Mouse (Mus musculus) limb, embryonic 11.5 days (tissue): ENCODE data around the gene Anapc7. TPM values are rescaled to one million over a fixed set of nuclear protein-coding genes. Genes with fewer than 3 reads are reported as not detected.
"Not testable (repeated sequence)": the region's sequence is repeated elsewhere in the genome, so short reads cannot be mapped to it uniquely, and the experiment has no call there.

ENCODE experiments used
- ATAC-seq: fragments of 200-750 bp; cut with Nextera tagmentation; 2 replicates; pipeline ENCODE4 v1.8.0; 2017; ENCODE audit warnings: low read depth; ENCODE audit not compliant: insufficient number of reproducible peaks, low FRiP score, low TSS enrichment
- DNase-seq: peaks from one replicate; pipeline ENCODE4 v3.0.0-alpha.2; 2015; ENCODE audit warnings: low spot score
- H3K27ac ChIP-seq: fragments of 300-500 bp; sonication (generic); replicated peaks from 2 replicates; pipeline ENCODE4 v1.5.1; 2014; ENCODE audit warnings: low read depth, mild to moderate bottlenecking, low read length
- H3K27me3 ChIP-seq: fragments of 300-500 bp; sonication (generic); 2 replicates; pipeline ENCODE4 v1.6.1; 2014; ENCODE audit warnings: mild to moderate bottlenecking, low read length, mixed read lengths; ENCODE audit not compliant: control insufficient read depth, insufficient read depth
- H3K36me3 ChIP-seq: fragments of 300-500 bp; sonication (generic); 2 replicates; pipeline ENCODE4 v1.6.1; 2014; ENCODE audit warnings: mild to moderate bottlenecking, low read length, moderate library complexity, mixed read lengths; ENCODE audit not compliant: control insufficient read depth, insufficient read depth
- H3K4me1 ChIP-seq: fragments of 300-500 bp; sonication (generic); 2 replicates; pipeline ENCODE4 v1.6.1; 2014; ENCODE audit warnings: low read length, mixed read lengths; ENCODE audit not compliant: control insufficient read depth, insufficient read depth
- H3K4me2 ChIP-seq: fragments of 300-500 bp; sonication (generic); 2 replicates; pipeline ENCODE4 v1.6.1; 2014; ENCODE audit warnings: low read depth, mild to moderate bottlenecking, moderate library complexity; ENCODE audit not compliant: severe bottlenecking
- H3K4me3 ChIP-seq: fragments of 300-500 bp; sonication (generic); 2 replicates; pipeline ENCODE4 v1.5.1; 2014; ENCODE audit warnings: low read depth, low read length
- H3K9ac ChIP-seq: fragments of 300-500 bp; sonication (generic); 2 replicates; pipeline ENCODE4 v1.6.1; 2014; ENCODE audit warnings: mild to moderate bottlenecking, low read length
- H3K9me3 ChIP-seq: fragments of 300-500 bp; sonication (generic); 2 replicates; pipeline ENCODE4 v1.6.1; 2016; ENCODE audit warnings: low read length; ENCODE audit not compliant: control insufficient read depth
- WGBS: fragments of 180-500 bp; shearing (Covaris S2); extraction: QIAGEN DNeasy Blood & Tissue Kit; methylation state at CpG from one replicate; pipeline ENCODE4 v1.1.7; 2014; 5-methylcytosine and 5-hydroxymethylcytosine counted together
- polyA plus RNA-seq: library from polyadenylated mRNA; unstranded; fragments of >200 nt; fragmentation: Nextera tagmentation; extraction: Ambion mirVana; gene quantifications from 2 replicates; pipeline ENCODE4 v1.2.1, GENCODE M21; 2014

Anapc7 gene
- polyA plus RNA-seq, 1 experiment from 2014 or later = 33.9 TPM

GRCm38 (mm10) chr5:122482733-122483391, 61.4 kb downstream of the Anapc7 start:
- Histone ChIP-seq H3K9me3 (no peaks in the 10 kb centered on the region), H3K4me1 (no peaks in the 10 kb centered on the region), H3K27me3 (no peaks in the 10 kb centered on the region), H3K4me3 (no peak overlapping the region), H3K36me3 (peaks cover 12% of the 10 kb centered on the region; the same call in 1 of the 2 replicates), H3K4me2 (no peak overlapping the region), H3K9ac (no peak overlapping the region), H3K27ac (no peak overlapping the region)
- DNase-seq = no peak
- 85% methylated on average over 6 of the region's 6 CpGs for WGBS
- no peak for ATAC-seq

- H3K4me2 ChIP-seq, H3K9me3 ChIP-seq, H3K4me1 ChIP-seq, H3K9ac ChIP-seq, H3K27me3 ChIP-seq, DNase-seq, H3K27ac ChIP-seq, ATAC-seq, H3K4me3 ChIP-seq: not testable (repeated sequence)
- 82% methylated on average over 5 of the region's 5 CpGs for WGBS
- peaks cover 21% of the 10 kb centered on the region; the same call in 1 of the 2 replicates for H3K36me3 ChIP-seq
These were observed 64.8 kb downstream of the Anapc7 start for GRCm38 (mm10) chr5:122486243-122486642.

GRCm38 (mm10) chr5:122487825-122488224, 66.3 kb downstream of the Anapc7 start:
- no peak for ATAC-seq
- 94% methylated on average over 6 of the region's 6 CpGs for WGBS

GRCm38 (mm10) chr5:122490148-122490547, 68.7 kb downstream of the Anapc7 start:
- Histone ChIP-seq H3K9ac (no peak overlapping the region), H3K27ac (no peak overlapping the region), H3K4me3 (no peak overlapping the region), H3K4me1 (no peaks in the 10 kb centered on the region), H3K27me3 (no peaks in the 10 kb centered on the region), H3K4me2 (no peak overlapping the region), H3K9me3 (no peaks in the 10 kb centered on the region), H3K36me3 (peaks cover 11% of the 10 kb centered on the region; the same call in 1 of the 2 replicates)
- WGBS = 97% methylated on average over 2 of the region's 2 CpGs
- DNase-seq (no peak), ATAC-seq (no peak)

More at GRCm38 (mm10) chr5:122487825-122488224, 66.3 kb downstream of the Anapc7 start:
- Histone ChIP-seq H3K27me3 (no peaks in the 10 kb centered on the region), H3K9ac (no peak overlapping the region), H3K27ac (no peak overlapping the region), H3K4me2 (no peak overlapping the region), H3K9me3 (no peaks in the 10 kb centered on the region), H3K36me3 (peaks cover 20% of the 10 kb centered on the region; the same call in 1 of the 2 replicates), H3K4me3 (no peak overlapping the region), H3K4me1 (no peaks in the 10 kb centered on the region)
- no peak for DNase-seq

- no peak overlapping the region for H3K27ac ChIP-seq
- no peaks in the 10 kb centered on the region for H3K27me3 ChIP-seq
- H3K36me3 ChIP-seq = peaks cover 10% of the 10 kb centered on the region; the same call in 1 of the 2 replicates
- no peak overlapping the region for H3K4me3 ChIP-seq
- H3K9ac ChIP-seq = no peak overlapping the region
- no peak overlapping the region for H3K4me2 ChIP-seq
- no peaks in the 10 kb centered on the region for H3K4me1 ChIP-seq
- 90% methylated on average over 10 of the region's 10 CpGs for WGBS
- ATAC-seq (no peak), DNase-seq (no peak)
- H3K9me3 ChIP-seq = no peaks in the 10 kb centered on the region
These were observed 69.9 kb downstream of the Anapc7 start for GRCm38 (mm10) chr5:122491385-122491784.

- no peaks in the 10 kb centered on the region for H3K4me1 ChIP-seq
- H3K9ac ChIP-seq = no peak overlapping the region
- H3K4me2 ChIP-seq = no peak overlapping the region
- no peak overlapping the region for H3K4me3 ChIP-seq
- no peaks in the 10 kb centered on the region for H3K9me3 ChIP-seq
- no peak overlapping the region for H3K27ac ChIP-seq
- no peak for DNase-seq
- no peak for ATAC-seq
- H3K27me3 ChIP-seq = no peaks in the 10 kb centered on the region
- 89% methylated on average over 2 of the region's 2 CpGs for WGBS
- peaks cover 15% of the 10 kb centered on the region for H3K36me3 ChIP-seq
These were observed 71.5 kb downstream of the Anapc7 start for GRCm38 (mm10) chr5:122493035-122493434.

- ATAC-seq = no peak
- Histone ChIP-seq H3K4me2 (no peak overlapping the region), H3K36me3 (peaks cover 15% of the 10 kb centered on the region), H3K27me3 (no peaks in the 10 kb centered on the region), H3K9me3 (no peaks in the 10 kb centered on the region), H3K4me3 (no peak overlapping the region), H3K4me1 (no peaks in the 10 kb centered on the region), H3K27ac (no peak overlapping the region), H3K9ac (no peak overlapping the region)
- DNase-seq = no peak
- 75% methylated on average over 1 of the region's 1 CpGs for WGBS
These were observed 73.0 kb downstream of the Anapc7 start for GRCm38 (mm10) chr5:122494449-122494848.
